12 mouse cellular contexts compared by ENCODE assay signal in genomic region chr16:92646153-92646552, GRCm38 (mm10).
DNase-seq lines count a peak whose midpoint lies in the region; ATAC-seq lines count a peak whose summit lies in the region.
"Had no signal": no experiment of that assay in that cellular context is flagged by ENCODE, and none has a peak within 500 bp of the region (broad histone marks: within the 10 kb centered on the region; RNA-seq: fewer than 3 reads in every experiment).

No protein-coding gene starts in this region.

- H3K36me3 ChIP-seq in kidney, embryonic 15.5 days, result no peaks in the 10 kb centered on the region
- H3K36me3 ChIP-seq in kidney, embryonic 16.5 days (ENCODE audit: insufficient read depth, low read length), result no peaks in the 10 kb centered on the region
- peaks cover 14% of the 10 kb centered on the region for H3K36me3 ChIP-seq in embryonic facial prominence, embryonic 14.5 days (ENCODE audit: control insufficient read depth, insufficient read depth, low read length)
- H3K36me3 ChIP-seq: intestine, embryonic 15.5 days had no signal

- 0 out of 2 replicates have a peak, but pooled peaks cover 7% of the 10 kb centered on the region for H3K27me3 ChIP-seq in kidney, embryonic 15.5 days
- no peaks in the 10 kb centered on the region for H3K27me3 ChIP-seq in kidney, embryonic 16.5 days (ENCODE audit: insufficient read depth, low read length)
- no peaks in the 10 kb centered on the region for H3K27me3 ChIP-seq in embryonic facial prominence, embryonic 14.5 days (replicated peaks; ENCODE audit: control insufficient read depth, insufficient read depth, low read length)
- H3K27me3 ChIP-seq: intestine, embryonic 15.5 days had no signal

- 0 out of 2 replicates have a peak overlapping the region, but pooled peaks have one; percentile 46 for H3K27ac ChIP-seq in kidney, embryonic 15.5 days
- no peak overlapping the region for H3K27ac ChIP-seq in kidney, embryonic 16.5 days (ENCODE audit: low read length)
- peak overlapping the region; percentile 70 for H3K27ac ChIP-seq in embryonic facial prominence, embryonic 14.5 days (replicated peaks; ENCODE audit: low read depth, low read length)
- H3K27ac ChIP-seq: intestine, embryonic 15.5 days; macrophage had no signal

- H3K4me2 ChIP-seq in kidney, embryonic 15.5 days, result no peak overlapping the region
- H3K4me2 ChIP-seq in kidney, embryonic 16.5 days (replicated peaks; ENCODE audit: low read depth, low read length), result no peak overlapping the region
- H3K4me2 ChIP-seq in embryonic facial prominence, embryonic 14.5 days (ENCODE audit: low read depth, low read length), result no peak overlapping the region
- H3K4me2 ChIP-seq: intestine, embryonic 15.5 days had no signal

- H3K4me1 ChIP-seq in kidney, embryonic 15.5 days, result peaks cover 28% of the 10 kb centered on the region
- H3K4me1 ChIP-seq in kidney, embryonic 16.5 days (ENCODE audit: insufficient read depth, low read length), result peaks cover 15% of the 10 kb centered on the region
- H3K4me1 ChIP-seq in embryonic facial prominence, embryonic 14.5 days (ENCODE audit: control insufficient read depth, insufficient read depth, low read length), result peaks cover 22% of the 10 kb centered on the region

- H3K9ac ChIP-seq in kidney, embryonic 15.5 days, result no peak overlapping the region
- H3K9ac ChIP-seq in kidney, embryonic 16.5 days (replicated peaks; ENCODE audit: low read length), result no peak overlapping the region
- no peak overlapping the region for H3K9ac ChIP-seq in embryonic facial prominence, embryonic 14.5 days (ENCODE audit: low read depth, low read length)
- H3K9ac ChIP-seq: intestine, embryonic 15.5 days had no signal

- no peak overlapping the region for H3K4me3 ChIP-seq in kidney, embryonic 15.5 days (replicated peaks)
- H3K4me3 ChIP-seq in kidney, embryonic 16.5 days (ENCODE audit: low read length), result no peak overlapping the region
- H3K4me3 ChIP-seq in embryonic facial prominence, embryonic 14.5 days (ENCODE audit: low read depth, low read length), result no peak overlapping the region
- H3K4me3 ChIP-seq: intestine, embryonic 15.5 days had no signal

- WGBS in kidney, embryonic 15.5 days, result 62% methylated on average over 13 of the region's 13 CpGs
- WGBS in kidney, embryonic 16.5 days, result 56% methylated on average over 13 of the region's 13 CpGs
- WGBS in embryonic facial prominence, embryonic 14.5 days, result 58% methylated on average over 13 of the region's 13 CpGs

- no peak for ATAC-seq in kidney, embryonic 15.5 days (replicated peaks; ENCODE audit: low FRiP score)
- no peak for ATAC-seq in kidney, embryonic 16.5 days (ENCODE audit: low FRiP score, low TSS enrichment)
- ATAC-seq in embryonic facial prominence, embryonic 14.5 days (ENCODE audit: low read depth), result peak; percentile 38; the same call in 1 of the 2 replicates

- peak; percentile 17 for DNase-seq in adrenal gland, adult 2 months
- no peak for DNase-seq in adrenal gland, adult 18-20 months (ENCODE audit: low spot score in 2 of 2)
- DNase-seq in embryonic facial prominence, embryonic 14.5 days (ENCODE audit: low spot score), result peak; percentile 62
- DNase-seq in retina, postnatal 1 day, result peak; percentile 68
- no peak for DNase-seq in cerebellum, postnatal 4 days (ENCODE audit: low spot score in 2 of 2)
- DNase-seq in thymus, adult 18-20 months, result no peak
- DNase-seq: kidney, postnatal 36 days; right cerebral cortex, postnatal 25 days had no signal

- H3K9me3 ChIP-seq in kidney, embryonic 15.5 days (replicated peaks), result no peaks in the 10 kb centered on the region
- H3K9me3 ChIP-seq in kidney, embryonic 16.5 days (ENCODE audit: low read length), result no peaks in the 10 kb centered on the region
- H3K9me3 ChIP-seq in embryonic facial prominence, embryonic 14.5 days (ENCODE audit: control insufficient read depth, low read length), result peaks cover 4% of the 10 kb centered on the region; the same call in 1 of the 2 replicates
- H3K9me3 ChIP-seq: intestine, embryonic 15.5 days had no signal

Comparison
In these comparisons a context has a peak if more than half of its experiments do, and no peak if none do; other contexts are left out.
1. DNase-seq: peak in adrenal gland, adult 2 months (single experiment), embryonic facial prominence, embryonic 14.5 days (single experiment) and retina, postnatal 1 day (single experiment); none in adrenal gland, adult 18-20 months (0 of 2), cerebellum, postnatal 4 days (0 of 2) and thymus, adult 18-20 months (0 of 2).